Mouse (Mus musculus) embryonic facial prominence, embryonic 13.5 days (tissue): ENCODE results near the gene Zfp219. TPM values are rescaled to one million over a fixed set of nuclear protein-coding genes. Genes with fewer than 3 reads are reported as not detected.
A peak's percentile ranks its signal among the peaks of the same experiment; 100 is the strongest.

ENCODE experiments used
- ATAC-seq: fragments of 200-750 bp; cut with Nextera tagmentation; 2 replicates; pipeline ENCODE4 v1.8.0; 2017; ENCODE audit warnings: low read depth; ENCODE audit not compliant: insufficient number of reproducible peaks, insufficient read depth, low FRiP score, low TSS enrichment
- H3K27ac ChIP-seq: fragments of 300-500 bp; sonication (generic); 2 replicates; pipeline ENCODE4 v1.5.1; 2015; ENCODE audit warnings: moderate library complexity, mild to moderate bottlenecking, inconsistent platforms
- H3K27me3 ChIP-seq: fragments of 300-500 bp; sonication (generic); 2 replicates; pipeline ENCODE4 v1.6.1; 2015; ENCODE audit warnings: mild to moderate bottlenecking, inconsistent platforms
- H3K36me3 ChIP-seq: fragments of 300-500 bp; sonication (generic); 2 replicates; pipeline ENCODE4 v1.6.1; 2015; ENCODE audit warnings: mild to moderate bottlenecking, inconsistent platforms
- H3K4me1 ChIP-seq: fragments of 300-500 bp; sonication (generic); 2 replicates; pipeline ENCODE4 v1.6.1; 2015; ENCODE audit warnings: inconsistent platforms
- H3K4me2 ChIP-seq: fragments of 300-500 bp; sonication (generic); 2 replicates; pipeline ENCODE4 v1.6.1; 2015; ENCODE audit warnings: moderate library complexity, mild to moderate bottlenecking, inconsistent platforms
- H3K4me3 ChIP-seq: fragments of 300-500 bp; sonication (generic); 2 replicates; pipeline ENCODE4 v1.5.1; 2015; ENCODE audit warnings: mild to moderate bottlenecking, inconsistent platforms
- H3K9ac ChIP-seq: fragments of 300-500 bp; sonication (generic); 2 replicates; pipeline ENCODE4 v1.6.1; 2015; ENCODE audit warnings: mild to moderate bottlenecking, inconsistent platforms
- H3K9me3 ChIP-seq: fragments of 300-500 bp; sonication (generic); 2 replicates; pipeline ENCODE4 v1.6.1; 2016; ENCODE audit warnings: inconsistent platforms
- WGBS: fragments of 180-500 bp; shearing (Covaris S2); methylation state at CpG from one replicate; pipeline ENCODE4 v1.1.7; 2015; ENCODE audit warnings: mixed read lengths; 5-methylcytosine and 5-hydroxymethylcytosine counted together
- polyA plus RNA-seq: library from polyadenylated mRNA; unstranded; fragments of >200 nt; fragmentation: Nextera tagmentation; extraction: Ambion mirVana; gene quantifications from 2 replicates; pipeline ENCODE4 v1.2.1, GENCODE M21; 2015

The Zfp219 gene
- polyA plus RNA-seq, 1 experiment from 2014 or later, result 31.1 TPM

GRCm38 (mm10) chr14:51983251-51983650 lies 37.3 kb downstream of the Zfp219 start:
- H3K9ac ChIP-seq, result no peak overlapping the region
- peak overlapping the region; percentile 84; the same call in 1 of the 2 replicates for H3K4me2 ChIP-seq
- no peak for ATAC-seq
- no peak overlapping the region for H3K4me3 ChIP-seq
- H3K9me3 ChIP-seq, result no peaks in the 10 kb centered on the region
- H3K27me3 ChIP-seq, result no peaks in the 10 kb centered on the region
- H3K27ac ChIP-seq, result peak overlapping the region; percentile 98; the same call in 1 of the 2 replicates
- peaks cover 29% of the 10 kb centered on the region for H3K4me1 ChIP-seq
- peaks cover 16% of the 10 kb centered on the region for H3K36me3 ChIP-seq
- 58% methylated on average over 4 of the region's 4 CpGs for WGBS

DNA sequence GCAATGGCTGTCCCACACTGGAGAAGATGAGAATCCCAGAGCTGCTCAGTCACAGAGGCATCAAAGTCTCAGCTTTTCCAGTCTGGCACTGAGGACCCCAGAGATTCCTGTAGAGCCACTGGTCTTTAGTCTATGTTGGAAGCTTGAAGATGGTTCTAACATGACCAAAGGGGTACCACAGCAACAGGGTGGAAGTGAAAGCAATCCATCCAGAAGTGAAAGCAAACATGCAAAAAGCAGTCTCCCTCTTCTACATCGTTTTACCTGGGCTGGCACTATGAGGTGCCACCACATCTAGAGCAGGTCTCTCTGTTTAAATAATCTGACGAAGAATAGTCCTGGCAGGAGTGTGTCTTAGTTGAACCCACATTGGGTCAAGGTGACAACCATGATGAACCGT lies 41.3 kb downstream of the Zfp219 start:
- H3K9ac ChIP-seq, result no peak overlapping the region
- no peak overlapping the region for H3K27ac ChIP-seq
- no peak for ATAC-seq
- H3K4me1 ChIP-seq, result peaks cover 10% of the 10 kb centered on the region
- no peaks in the 10 kb centered on the region for H3K9me3 ChIP-seq
- no peaks in the 10 kb centered on the region for H3K36me3 ChIP-seq
- no peak overlapping the region for H3K4me3 ChIP-seq
- WGBS, result 90% methylated on average over 3 of the region's 3 CpGs
- H3K27me3 ChIP-seq, result no peaks in the 10 kb centered on the region
- H3K4me2 ChIP-seq, result no peak overlapping the region

- H3K9ac ChIP-seq, result no peak overlapping the region
- H3K4me1 ChIP-seq, result no peaks in the 10 kb centered on the region
- H3K9me3 ChIP-seq, result no peaks in the 10 kb centered on the region
- WGBS, result 82% methylated on average over 3 of the region's 3 CpGs
- no peak overlapping the region for H3K4me2 ChIP-seq
- no peak for ATAC-seq
- no peak overlapping the region for H3K27ac ChIP-seq
- H3K4me3 ChIP-seq, result no peak overlapping the region
- no peaks in the 10 kb centered on the region for H3K27me3 ChIP-seq
- no peaks in the 10 kb centered on the region for H3K36me3 ChIP-seq
Measured at GRCm38 (mm10) chr14:51967400-51967799, 53.1 kb downstream of the Zfp219 start.

GRCm38 (mm10) chr14:51960316-51960715 lies 60.2 kb downstream of the Zfp219 start:
- no peaks in the 10 kb centered on the region for H3K36me3 ChIP-seq
- H3K4me3 ChIP-seq, result no peak overlapping the region
- H3K27ac ChIP-seq, result no peak overlapping the region
- H3K9ac ChIP-seq, result no peak overlapping the region
- H3K27me3 ChIP-seq, result no peaks in the 10 kb centered on the region
- no peak overlapping the region for H3K4me2 ChIP-seq
- no peak for ATAC-seq
- H3K9me3 ChIP-seq, result no peaks in the 10 kb centered on the region
- WGBS, result 95% methylated on average over 2 of the region's 2 CpGs
- no peaks in the 10 kb centered on the region for H3K4me1 ChIP-seq

Other genes starting within 250 kb of the Zfp219 start
- gene Ang4, start 247.1 kb downstream of the Zfp219 start, polyA plus RNA-seq, result not detected in 2 replicates
- not detected in 2 replicates for gene AY358078, start 220.7 kb downstream of the Zfp219 start, polyA plus RNA-seq
- gene Ear6, start 167.0 kb downstream of the Zfp219 start, polyA plus RNA-seq, result not detected in 2 replicates
- gene Mettl17, start 135.9 kb downstream of the Zfp219 start, polyA plus RNA-seq, result 51.3 and 54.2 TPM in 2 replicates
- gene Slc39a2, start 127.8 kb downstream of the Zfp219 start, polyA plus RNA-seq, result 3.5 and 3.7 TPM in 2 replicates
- 55.2 and 72.4 TPM in 2 replicates for gene Ndrg2, start 106.6 kb downstream of the Zfp219 start, polyA plus RNA-seq
- gene Tppp2, start 102.3 kb downstream of the Zfp219 start, polyA plus RNA-seq, result not detected in 2 replicates
- gene Rnase13, start 98.0 kb downstream of the Zfp219 start, polyA plus RNA-seq, result not detected in 2 replicates
- gene Arhgef40, start 36.0 kb downstream of the Zfp219 start, polyA plus RNA-seq, result 165 and 167 TPM in 2 replicates
- 0.44 and 1.1 TPM in 2 replicates for gene Tmem253, start 5.1 kb downstream of the Zfp219 start, polyA plus RNA-seq
- not detected in 2 replicates for gene Olfr221, start 21.7 kb upstream of the Zfp219 start, polyA plus RNA-seq
- 755 and 841 TPM in 2 replicates for gene Hnrnpc, start 83.3 kb upstream of the Zfp219 start, polyA plus RNA-seq
- 71.6 and 81.6 TPM in 2 replicates for gene Rpgrip1, start 90.0 kb upstream of the Zfp219 start, polyA plus RNA-seq
- 74.6 TPM in 2 replicates for gene Supt16, start 176.7 kb upstream of the Zfp219 start, polyA plus RNA-seq
- gene Chd8, start 237.0 kb upstream of the Zfp219 start, polyA plus RNA-seq, result 47.4 and 49.9 TPM in 2 replicates